Mouse (Mus musculus) kidney, adult 2 months (tissue): ENCODE results near the gene Jup.

Source experiments
- CTCF ChIP-seq: fragments of 200-500 bp; conservative IDR thresholded peaks from 2 replicates; pipeline ENCODE4 v1.5.1; 2011; ENCODE audit warnings: low read depth, mild to moderate bottlenecking, control low read depth, low read length, moderate library complexity, mixed read lengths; ENCODE audit not compliant: insufficient read depth, insufficient read length
- POLR2A ChIP-seq: fragments of 200-500 bp; IDR thresholded peaks from one replicate; pipeline ENCODE4 v1.6.1; 2011; ENCODE audit warnings: low read depth, low read length, control low read depth

DNA sequence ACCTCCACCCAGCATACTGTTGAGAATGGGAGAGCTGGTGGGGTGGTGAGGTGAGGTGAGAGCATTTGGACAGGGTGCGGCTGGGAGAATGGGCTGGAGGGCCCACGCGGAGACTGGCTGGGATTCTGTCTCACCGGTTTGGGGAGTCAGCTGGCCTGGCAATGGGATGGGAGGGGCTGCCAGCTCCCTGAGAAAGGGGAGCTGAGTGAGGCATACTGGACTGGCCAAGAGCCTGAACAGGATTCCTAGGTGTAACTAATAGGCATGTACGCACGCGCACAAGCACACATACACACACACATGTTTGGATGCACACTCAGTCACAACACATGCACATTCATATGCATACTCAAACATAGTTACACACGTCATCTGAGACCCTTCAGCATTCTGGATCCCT is 8.7 kb upstream of the Jup start:
- no peak for TF ChIP-seq POLR2A
- TF ChIP-seq CTCF = no peak
